Mouse (Mus musculus) adipocyte (in vitro differentiated cells): Measurements from ENCODE around the gene Hbq1b.

Experiments
- DNase-seq: peaks from one replicate; pipeline ENCODE4 v3.0.0-alpha.2; 2016; ENCODE audit warnings: low spot score

Gene Hbq1b

DNA sequence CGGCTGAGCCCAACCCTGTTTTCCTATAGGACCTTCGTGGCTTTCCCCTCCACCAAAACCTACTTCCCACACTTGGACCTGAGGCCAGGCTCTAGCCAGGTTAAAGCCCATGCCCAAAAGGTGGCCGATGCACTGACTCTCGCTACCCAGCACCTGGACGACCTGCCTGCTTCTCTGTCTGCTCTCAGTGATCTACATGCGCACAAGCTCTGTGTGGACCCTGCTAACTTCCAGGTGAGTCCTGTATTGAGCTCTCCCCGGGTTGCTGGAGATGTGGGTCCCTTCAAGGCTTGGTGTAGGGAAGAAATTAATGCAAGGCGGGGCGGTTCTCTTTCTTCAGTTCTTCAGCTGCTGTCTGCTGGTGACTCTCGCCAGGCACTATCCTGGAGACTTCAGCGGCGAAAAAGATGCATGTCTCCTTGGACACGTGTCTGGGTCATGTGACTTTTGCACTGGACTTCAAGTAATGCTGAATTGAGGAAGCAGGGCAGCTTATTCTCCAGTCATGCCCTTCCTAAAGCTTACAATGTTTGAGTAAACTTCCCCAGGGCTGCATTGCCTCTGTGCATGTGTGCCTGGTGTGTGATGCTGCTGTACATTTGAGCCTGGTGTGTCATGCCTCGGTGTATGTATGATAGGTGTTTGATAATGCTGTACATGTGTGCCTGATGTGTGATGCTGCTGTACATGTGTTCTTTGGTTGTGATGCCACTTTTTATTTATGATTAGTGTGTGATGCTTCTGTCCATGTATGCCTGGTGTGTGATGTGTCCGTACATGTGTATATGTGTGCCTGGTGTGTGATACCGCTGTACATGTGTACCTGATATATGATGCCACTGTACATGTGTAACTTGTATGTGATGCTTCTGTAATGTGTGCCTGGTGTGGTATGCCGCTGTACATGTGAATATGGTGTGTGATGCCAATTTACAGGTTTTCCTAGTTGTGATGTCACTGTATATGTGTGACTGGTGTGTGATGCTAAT is 13.8 kb downstream of the Hbq1b start:
- no peak for DNase-seq

GRCm38 (mm10) chr11:32301506-32301905 is 14.7 kb downstream of the Hbq1b start:
- no peak for DNase-seq

DNA sequence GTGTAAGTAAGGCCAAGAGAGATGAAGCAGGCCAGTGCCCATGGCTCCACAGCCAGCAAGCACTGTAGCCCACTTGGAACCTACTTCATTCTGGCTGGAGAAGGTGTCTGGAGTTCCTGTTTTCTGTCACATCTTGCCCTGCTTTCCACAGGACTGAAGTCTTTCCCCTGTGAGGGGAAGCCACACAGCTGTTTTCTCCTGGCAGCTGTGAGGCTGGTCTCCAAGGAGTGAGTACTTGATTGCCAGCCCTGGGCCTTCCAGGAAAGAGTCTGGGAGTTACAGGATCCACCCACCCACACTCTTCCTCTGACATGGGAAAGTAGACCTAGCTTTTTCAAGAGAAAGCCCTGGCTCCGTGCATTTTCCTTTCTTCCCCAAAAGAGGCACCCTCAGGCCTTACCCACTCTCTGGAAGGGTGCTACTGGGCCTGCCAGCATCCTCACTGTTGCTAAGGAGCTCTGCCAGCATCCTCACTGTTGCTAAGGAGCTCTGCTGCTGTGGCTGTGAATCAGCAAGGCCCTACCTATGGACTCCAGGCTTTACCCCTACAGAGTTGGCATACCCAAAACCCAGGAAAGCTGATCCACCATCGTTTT is 16.2 kb downstream of the Hbq1b start:
- DNase-seq, result no peak

GRCm38 (mm10) chr11:32303455-32303854 is 16.7 kb downstream of the Hbq1b start:
- no peak for DNase-seq

DNA sequence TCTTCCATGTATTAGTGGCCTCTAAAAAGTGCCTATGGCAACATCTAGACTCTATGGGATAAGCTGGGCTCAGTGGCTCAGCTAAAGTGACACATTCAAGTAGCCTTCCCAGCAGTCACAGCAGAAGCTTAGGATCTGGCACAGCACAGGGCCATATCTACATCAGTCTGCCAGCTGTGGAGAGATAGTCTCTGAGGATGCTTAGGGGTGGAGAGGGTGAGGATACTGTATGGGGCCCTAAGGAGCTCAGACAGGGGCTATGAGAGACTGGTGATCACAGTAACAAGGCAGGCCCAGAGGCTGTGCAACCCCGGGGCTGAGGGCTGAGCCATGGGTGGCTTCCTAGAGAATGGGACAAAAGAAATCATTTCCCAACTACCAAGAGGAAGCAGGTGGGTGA is 20.2 kb downstream of the Hbq1b start:
- DNase-seq, result no peak

DNA sequence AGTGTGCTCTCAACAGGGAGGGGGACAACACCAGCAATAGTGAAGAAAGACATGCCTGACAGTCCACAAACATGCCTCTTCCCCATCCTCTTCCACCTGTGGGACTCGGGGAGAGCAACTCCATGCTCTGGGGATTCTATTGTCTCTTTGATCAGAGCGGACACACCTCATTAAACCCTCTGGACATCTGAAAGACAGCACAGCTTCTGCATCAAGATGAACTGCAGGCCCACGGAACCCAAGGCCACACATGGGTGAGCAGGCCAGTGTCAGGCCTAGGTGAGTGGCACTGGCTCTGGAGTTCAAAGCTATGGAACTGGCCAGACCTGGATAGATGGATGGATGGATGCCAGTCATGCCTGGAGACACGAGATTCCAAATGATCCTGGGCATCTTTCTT is 22.7 kb downstream of the Hbq1b start:
- DNase-seq, result no peak

DNA sequence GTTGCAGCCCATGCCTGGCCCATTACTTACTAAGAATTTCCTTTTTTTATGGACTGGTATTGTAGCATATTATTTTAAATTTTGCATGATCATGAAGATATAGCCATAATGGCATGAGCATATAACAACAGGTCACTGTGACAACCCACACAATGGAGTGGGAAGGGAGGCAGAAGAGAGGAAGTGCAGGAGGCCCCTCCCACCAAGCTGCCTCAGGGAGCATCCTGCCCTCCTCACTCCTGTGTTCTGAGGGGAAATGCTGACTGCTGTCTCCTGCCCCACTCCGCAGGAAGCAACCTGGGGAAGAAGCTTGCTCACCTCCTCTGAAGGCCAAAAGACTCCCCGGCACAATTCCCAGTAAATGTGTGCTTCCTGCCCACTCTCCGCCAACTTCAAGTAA is 23.2 kb downstream of the Hbq1b start:
- DNase-seq, result no peak

DNA sequence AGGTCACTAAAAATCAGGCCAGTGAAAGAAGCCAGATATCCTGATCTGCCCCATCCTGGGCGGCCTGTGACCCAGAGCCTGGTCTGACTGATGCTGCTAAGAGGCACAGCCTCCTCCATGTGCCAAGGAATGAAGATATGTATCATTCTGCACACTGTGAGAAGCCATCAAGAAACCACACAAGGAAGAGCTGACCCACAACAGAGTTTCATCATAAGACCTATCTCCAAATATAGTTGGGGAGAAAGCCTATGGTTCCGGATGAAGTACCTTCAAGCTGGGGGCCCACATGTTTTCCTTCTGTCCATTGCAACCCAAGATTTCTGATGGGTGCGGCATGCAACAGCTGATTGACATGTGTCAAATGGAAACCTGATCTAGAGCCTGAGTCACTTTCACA is 29.2 kb downstream of the Hbq1b start:
- DNase-seq, result no peak

DNA sequence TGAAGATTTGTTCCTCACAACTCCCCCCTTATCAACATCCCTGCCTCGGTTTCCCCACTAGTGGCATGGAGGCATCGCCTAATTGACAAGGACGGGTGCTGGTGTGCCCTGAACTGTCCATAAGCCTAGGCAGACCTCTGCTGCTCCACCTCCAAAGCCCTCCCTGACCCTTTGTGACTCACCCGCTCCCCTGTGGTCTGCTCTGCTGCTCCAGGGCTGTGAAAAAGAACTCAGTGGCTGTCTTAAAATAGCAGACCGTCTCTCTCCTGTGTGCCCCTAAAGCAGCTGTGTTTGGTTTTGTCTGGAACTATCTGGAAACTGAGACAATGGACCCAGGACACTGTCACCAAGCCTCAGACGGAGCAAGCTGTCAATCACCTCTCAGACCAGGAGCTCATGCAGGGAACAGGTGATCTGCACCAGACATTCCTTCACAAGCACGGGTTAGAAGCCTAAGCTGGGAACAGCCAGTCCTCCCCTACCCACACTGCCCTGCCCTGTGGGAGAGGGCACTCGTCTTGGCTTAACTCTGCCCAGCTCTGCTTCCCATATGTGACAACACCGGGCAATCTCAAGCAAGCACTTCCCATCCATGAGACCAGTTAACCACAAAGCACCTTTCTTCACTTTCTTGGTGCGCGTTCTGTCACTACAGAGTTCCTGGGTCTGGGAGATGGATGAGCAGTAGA is 33.9 kb downstream of the Hbq1b start:
- no peak for DNase-seq

- DNase-seq, result peak; percentile 51
Observed at GRCm38 (mm10) chr11:32321196-32321565, 34.4 kb downstream of the Hbq1b start.

DNA sequence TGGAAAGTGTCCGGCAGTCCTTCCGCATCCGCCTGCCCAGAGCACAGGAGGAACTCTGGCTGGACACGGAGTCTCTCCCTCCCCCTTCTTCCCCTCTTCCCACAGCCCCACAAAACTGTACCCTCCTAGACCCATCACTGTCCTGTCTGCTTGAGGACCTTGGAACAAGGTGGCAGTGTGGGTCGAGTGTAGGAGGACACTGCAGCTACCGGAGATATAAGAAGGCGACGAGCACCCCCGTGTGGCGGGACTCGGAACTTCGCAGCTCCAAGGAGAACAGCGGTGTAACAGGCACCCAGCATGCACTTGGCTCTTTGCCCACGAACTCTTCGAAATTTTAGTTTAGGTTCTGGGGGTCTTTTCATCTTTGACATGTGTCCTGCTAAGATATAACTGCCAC is 37.8 kb downstream of the Hbq1b start:
- DNase-seq, result peak; percentile 70

DNA sequence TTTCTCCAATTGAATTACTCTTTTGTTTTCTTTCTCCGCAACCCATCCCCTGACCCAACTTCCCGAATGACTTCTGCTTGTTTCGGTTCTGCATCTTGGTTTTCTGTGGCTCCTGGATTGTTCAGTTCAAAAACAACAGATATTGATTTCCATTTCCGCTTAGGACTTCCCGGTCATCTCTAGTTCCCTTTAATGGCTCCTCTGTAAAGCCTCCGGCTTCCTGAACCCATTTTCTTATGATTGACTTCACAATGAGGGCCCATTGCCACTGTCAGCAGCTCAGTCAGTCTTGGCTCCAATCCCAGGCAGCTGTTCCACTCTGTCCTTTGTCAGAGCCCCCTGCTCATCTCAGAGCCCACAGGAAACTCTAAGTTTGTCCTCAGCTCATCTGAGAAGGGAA is 44.3 kb downstream of the Hbq1b start:
- no peak for DNase-seq

GRCm38 (mm10) chr11:32331861-32332260 is 45.1 kb downstream of the Hbq1b start:
- no peak for DNase-seq

GRCm38 (mm10) chr11:32333235-32333634 is 46.5 kb downstream of the Hbq1b start:
- DNase-seq, result no peak

DNA sequence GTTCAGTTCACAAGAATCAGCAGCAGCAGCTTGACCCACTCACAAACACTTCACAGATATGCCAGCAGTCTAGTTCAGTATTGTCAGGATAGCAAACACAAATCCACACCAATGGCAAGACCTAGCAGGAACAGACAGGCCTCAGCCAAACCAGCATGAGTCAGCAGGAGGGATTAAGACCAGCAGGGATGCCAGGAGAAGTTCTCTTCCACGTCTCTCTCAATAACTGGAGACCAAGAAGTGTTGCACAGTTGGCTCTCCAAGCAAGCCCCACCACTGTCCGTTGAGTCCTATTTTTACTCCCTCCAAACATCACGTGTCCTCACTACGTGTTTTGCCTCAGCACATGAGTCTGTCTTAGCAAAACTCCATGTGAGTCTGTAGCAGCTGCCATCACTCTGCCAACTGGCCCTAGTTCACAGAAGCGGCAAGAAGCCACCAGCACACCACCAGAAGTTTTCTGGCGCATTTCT is 49.7 kb downstream of the Hbq1b start:
- no peak for DNase-seq
